Mouse (Mus musculus) urinary bladder, adult 18-20 months (tissue): ENCODE measurements around the gene Ctse.

Experiments
- DNase-seq, 2 experiments: peaks; one replicate each; pipeline ENCODE4 v3.0.0; 2022; ENCODE audit warnings: low spot score in 2 of 2, mixed read lengths in 2 of 2

The Ctse gene

DNA sequence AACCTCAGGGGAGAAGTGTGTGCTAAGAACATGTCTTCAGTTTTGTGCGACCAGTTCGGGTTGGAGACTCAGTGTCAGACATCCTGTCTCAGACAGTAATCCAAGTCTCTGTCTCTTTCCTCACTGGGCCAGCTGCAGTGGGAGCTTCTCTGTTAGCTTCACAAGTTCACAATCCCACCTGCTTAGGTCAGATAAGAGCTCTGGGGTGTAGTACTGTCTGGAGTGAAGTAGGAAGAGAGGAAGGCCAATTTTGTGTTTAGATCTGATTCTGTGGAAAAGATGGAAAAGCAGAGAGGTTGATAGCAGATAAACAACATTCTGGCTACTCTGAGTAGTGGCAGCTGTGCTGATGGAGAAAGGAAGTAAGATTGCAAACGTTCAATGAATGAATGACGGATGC, 61.5 kb downstream of the Ctse start:
- DNase-seq, result no peak

DNA sequence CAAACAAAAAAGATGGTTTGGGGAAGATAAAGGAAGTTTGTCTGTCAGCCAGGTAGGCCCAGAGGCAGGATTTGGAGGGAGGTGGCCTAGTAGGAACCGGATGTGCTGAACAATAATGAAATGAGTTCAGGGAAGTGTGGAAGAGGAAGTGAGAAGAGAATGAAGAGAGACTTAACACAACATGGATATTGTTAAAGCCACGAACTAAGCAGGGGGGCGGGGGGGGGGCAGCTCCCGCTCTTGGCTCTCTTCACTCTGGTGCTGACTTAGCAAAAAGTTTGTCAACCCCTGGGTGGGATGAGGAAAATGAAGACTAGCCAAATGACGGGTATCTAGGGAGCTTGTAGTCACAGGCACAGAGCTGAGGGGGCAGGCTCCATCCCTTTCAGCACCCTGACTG, 62.3 kb downstream of the Ctse start:
- DNase-seq, result no peak

DNA sequence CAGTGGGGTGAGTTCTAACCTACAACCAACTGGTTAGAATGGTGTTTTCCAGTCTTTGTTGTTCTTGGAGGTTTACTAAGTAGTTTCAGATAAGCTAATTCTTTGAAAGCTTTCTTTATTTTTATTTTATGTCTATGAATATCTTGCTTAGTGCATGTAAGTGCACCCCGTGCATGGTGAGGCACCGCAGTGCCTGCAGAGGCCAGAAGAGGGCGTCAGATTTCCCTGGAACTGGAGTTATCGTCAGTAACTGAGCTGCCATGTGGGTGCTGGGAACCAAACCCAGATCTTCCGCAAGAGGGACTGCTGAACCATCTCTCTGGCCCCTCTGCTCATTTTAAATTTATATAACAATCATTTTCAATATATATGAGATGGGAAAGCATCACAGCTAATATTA, 63.3 kb downstream of the Ctse start:
- no peak for DNase-seq

DNA sequence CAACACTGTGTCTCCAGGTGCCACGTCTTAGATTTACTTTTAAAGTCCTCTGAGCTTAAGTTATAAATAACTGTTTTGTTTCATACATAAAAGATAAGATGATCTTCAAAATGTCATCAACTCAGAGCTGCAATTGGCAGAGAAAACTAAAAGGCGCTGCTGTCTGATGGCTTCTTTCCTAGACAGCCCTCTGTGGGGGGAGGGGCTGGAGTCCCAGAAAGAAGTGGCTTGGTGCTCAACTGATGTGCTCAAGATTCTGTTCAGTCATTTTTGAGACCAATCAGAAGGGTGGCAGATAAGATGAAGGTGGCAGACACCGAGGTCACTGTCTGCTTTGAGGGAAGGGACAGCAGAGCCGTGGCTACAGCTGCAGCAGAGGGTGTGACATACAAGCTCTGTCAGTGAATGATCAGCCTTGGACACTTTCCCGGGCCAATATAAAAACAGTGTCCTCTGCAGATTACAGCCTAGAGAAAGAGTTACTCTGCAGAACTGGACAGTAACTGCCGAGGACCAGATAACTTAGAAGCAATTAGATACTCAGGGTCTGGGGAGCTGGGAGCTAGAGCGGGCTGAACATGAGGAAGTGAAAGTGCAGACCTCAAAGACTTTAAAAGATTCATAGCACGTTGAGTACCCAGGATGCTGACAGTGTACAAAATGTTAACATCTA, 64.1 kb downstream of the Ctse start:
- DNase-seq, result no peak

DNA sequence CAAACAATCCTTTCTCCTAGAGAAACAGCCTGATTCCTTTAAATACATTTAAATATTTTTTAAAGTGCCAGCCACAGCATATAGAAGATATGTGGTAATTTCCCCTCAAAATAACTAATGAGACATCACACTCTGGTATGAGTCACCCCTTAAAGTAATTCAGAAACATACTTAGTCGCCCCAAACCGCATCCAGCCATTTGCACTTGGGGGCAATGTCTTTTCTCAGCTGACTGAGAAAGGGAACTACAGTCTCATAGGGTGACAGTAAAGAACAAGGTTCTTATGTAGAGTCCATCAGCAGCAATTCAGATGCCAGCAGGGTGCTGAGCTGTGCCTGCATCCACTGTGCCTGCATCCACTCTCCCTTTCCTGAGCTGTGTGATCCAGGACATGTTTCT, 65.4 kb downstream of the Ctse start:
- DNase-seq, result no peak

DNA sequence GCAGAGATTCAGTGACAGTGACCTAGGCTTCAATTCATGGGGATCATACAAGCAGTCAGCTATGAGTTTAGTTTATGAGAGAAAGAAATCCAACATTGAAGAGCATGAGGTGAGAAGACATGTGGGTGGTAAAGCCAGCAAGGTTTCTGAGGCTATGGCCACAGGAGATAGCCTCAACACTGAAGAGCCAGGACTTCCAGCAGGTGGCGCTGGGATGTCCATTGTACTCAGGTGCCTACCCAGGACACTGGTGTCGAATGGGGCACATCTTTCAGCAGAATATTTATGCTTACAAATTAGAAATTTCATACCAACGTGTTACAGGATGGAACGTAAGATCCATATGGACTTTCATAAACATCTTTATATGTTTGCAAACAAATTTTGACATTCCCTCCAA, 70.2 kb downstream of the Ctse start:
- DNase-seq, result peak; percentile 41 to 45

DNA sequence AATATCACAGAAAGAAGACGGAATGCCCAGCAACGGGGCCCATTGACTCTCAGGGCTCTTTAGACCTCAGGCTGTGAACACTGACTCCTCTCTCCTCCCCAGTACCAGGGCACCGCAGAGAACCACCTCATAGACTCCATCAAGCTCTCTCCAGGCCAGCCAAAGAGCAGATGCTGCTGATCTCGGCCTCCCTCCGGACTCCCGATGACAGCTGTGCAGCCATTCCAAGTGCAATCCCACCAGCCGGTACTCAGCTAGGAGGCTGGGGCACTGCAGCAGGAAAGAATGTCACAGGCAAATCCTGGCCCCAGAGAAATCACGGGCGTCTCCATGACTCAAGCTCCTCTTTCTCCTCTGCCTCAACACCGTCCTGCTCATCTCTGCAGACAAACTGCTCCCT, 73.4 kb downstream of the Ctse start:
- DNase-seq, result no peak

DNA sequence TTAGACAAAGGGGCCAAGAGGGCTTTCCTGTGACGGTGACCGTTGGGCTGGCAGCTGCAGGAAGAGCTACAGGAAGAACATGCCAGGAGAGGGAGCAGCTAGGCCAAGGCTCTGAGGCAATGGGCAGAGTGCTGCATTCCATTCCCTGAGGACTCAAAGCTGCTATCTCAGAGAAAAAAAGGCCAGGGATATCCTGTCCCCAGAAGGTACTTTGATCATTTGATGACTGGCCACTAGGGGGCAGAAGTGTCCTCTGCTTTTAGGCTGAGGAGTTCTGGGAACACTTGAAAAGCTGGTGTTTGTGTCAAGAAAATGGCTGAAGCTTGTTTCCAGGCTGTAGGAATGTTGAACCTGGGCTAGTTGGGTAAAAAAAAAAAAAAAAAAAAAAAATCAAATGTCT, 74.3 kb downstream of the Ctse start:
- DNase-seq, result peak; percentile 58 to 62

DNA sequence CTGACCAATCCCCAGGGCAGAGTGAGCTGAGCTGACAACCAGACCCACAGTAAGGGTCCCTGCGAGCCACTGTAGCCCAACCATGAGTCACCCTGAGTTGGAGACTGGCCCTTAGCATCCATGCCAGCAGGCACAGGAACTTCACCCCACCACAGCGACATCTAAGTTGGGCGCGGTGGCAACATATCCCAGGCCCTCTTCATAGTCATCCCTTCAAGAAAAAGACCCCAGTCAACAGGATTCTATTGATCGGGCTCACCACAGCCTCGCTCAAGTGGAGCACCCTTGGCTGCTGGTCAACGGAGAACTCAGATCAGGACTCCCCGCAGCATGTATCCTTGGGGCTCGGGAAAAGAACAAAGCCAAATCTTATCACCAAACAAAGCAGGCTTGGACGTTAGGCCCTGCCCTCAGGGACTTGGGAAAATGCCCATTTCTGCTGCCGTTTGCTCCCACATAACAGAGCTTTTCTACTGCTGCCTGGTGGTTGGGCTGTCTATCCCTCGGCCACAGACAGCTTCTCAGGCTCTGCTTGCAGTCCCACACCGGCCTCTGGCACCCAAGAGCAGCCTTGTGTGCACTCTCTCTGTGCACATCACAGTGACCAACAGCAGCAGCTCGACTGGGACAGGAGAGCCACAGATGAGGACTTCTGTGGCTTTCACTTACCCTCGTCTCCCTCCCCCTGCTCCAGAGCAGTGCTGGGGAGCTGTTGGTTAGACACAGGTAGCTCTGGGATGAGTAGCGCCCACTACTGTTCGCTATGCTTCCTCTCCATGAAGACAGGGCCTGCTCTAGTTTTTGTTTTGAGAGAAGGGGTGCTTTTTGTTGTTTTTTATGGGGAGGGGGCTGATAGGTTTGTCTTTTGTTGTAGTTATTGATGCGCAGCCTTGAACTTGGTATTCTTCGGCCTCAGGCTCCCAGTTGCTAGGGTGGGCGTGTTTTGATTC, 76.6 kb downstream of the Ctse start:
- no peak for DNase-seq

DNA sequence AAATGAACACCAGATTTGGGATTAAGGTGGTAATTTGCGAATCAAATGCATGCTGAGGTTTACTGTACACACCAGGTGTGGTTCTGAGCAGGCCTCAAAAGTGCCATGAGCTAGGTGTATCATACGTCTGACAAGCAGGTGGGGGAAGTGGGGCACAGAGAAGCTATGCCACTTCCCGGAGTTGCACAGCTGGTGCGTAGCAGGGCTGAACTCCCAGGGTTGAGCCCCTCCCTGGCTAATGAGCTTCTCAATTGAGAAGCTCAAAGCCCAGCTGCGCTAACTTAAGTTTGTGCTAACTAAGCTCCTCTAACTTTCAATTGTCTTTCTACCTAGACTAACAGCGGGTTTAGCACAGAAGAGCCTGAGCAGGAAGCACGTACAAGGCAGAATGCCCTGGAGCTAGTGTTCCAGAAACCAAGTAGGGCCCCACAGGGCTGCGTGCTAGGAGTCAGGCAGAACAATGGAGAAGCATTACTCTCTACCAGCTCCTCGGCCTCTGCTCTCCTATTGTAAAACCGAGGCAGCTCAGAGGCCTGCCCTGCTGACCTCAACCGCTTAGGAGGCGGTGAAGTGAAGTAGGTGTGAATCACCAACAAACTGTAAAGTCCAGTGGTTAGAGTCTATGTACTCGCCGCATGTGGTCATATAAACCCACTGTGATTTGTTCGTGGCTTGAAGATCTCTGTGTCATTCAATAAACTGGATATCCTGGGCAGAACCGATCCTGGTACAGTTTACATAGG, 81.0 kb downstream of the Ctse start:
- DNase-seq, result no peak

DNA sequence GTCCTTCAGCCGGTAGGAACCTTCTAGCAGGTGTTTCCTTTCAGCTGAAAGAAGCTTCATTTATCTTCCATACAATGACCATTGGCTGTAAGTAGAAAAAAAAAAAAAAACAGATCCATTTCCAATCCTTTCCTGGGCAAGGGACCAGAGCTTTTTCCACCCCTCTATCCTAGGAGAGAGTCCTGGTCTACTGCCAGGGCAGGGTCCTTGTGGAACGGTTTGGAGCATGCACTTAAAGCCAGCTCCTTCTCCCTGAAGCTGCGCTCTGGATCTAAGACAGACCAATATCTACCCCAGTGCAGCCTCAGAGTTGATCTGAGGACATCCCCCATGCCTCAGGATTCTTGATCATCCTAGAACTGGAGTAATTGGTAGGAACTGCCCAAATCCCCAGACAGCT, 83.9 kb downstream of the Ctse start:
- DNase-seq, result no peak

DNA sequence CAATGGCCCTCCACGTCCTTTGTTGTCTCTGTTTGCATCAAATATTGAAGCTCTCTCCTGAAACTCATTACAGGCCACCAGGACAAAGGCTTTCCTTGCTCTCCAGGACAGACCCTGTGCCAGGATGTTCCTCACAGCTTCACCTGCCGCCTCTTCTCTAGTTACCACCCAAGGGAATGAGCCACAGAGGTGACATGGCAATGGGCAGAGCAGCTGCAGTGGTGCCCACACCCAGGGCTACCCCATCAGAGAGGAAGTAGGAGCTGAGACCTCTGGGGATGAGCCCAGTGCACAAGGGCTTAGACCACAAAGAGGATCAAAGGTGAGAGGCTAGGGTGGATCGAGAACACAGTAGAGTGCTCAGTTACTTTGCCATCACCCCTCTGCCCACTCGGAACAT, 85.4 kb downstream of the Ctse start:
- DNase-seq, result no peak
